Mouse (Mus musculus) right cerebral cortex, postnatal 25 days (tissue): ENCODE data around the gene Insl3.

Source experiments
- DNase-seq: peaks from one replicate; pipeline ENCODE4 v3.0.0; 2022

The Insl3 gene

DNA sequence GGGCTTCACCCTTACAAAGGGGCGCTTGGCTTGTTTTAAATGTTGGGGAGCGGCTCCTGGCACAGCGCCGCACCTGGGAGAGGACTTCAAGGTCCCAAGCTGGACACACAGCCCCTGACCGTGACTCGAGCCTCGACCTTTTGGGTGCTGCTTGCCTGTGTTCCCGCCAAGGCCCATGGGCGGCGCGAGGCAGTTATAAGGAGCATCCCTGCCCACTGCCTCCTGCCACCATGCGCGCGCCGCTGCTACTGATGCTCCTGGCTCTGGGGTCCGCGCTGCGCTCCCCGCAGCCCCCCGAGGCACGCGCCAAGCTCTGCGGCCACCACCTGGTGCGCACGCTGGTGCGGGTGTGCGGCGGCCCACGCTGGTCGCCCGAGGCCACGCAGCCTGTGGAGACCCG, at the start of gene Insl3:
Gene Insl3 (plus strand): TSS at position 187 of the 400 bp plus-strand sequence.
- no peak for DNase-seq

DNA sequence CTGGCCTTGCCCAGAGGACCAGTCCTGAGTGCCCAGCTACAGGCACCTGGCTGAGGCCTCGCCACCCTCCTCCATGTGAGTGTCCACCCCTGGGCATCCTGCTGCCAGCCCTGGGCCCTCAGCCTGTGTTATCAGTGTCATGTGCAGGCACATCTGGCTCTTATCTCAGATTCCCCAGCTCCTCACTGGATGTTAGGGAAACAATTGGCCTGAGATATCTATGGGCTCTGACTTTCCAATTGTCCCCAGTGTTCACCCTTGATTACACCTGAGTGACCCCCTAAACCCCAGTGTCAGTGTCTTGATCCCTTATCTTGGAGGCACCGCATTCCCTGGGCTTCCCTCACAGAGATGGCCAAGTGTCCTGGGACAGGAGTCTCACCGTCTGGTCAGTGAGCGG, 49.7 kb upstream of the Insl3 start:
- no peak for DNase-seq

DNA sequence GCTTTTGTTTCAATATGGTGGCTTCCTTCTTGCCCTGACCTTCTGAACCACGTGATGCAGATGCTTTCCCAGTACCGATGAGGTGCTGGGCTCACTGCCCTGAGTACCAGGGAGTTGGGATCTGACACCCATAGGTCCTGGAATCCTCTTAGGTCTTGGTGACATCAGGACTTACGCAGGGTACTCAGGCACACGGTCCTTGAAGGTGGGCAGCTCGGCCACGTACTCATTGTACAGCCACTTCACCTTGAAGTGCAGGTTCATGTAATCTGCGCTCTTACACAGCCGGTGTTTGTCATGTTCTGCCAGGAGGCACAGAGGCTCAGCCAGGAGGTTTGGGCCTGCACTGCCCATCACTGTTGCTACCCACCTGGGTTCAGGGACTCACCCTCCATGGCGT, 43.5 kb upstream of the Insl3 start:
- DNase-seq = no peak

DNA sequence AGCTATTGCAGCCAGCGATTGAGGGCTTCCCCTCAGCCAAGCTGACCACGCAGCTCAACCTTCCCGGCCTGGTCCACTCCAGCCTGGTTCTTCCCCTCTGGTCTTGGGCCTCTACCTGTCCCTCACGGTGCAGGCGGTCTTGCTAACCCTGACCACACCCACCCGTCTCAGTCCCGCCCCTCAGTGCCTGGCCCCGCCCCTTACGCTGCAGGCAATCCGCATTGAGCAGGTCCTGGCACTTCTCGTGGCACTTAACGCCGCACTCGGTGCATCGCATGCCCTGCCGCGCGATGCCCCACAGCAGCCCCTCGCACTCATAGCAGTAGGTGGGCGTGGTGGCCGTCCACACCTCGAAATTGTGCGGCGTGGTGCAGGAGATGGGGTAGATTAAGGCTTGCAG, 34.4 kb upstream of the Insl3 start:
- no peak for DNase-seq

DNA sequence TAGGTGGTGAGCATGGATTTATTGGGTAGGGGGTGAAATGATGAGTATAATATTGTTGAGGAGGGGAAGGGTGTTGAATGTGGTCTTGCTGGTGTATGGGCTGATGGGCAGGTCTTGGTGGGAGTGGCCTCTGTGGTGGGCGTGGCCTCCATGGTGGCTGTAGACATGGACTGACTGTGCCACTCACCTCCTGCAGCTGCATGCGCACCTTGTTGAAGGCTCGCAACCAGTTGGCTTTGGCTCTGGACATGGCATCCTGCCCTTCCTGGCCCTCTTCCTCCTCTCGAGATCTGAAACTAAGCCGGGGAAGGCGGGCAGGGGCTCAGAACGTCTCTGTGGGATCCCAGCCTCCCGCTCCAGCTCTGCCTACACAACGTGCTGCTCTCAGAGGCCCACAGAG, 31.2 kb upstream of the Insl3 start:
- no peak for DNase-seq

DNA sequence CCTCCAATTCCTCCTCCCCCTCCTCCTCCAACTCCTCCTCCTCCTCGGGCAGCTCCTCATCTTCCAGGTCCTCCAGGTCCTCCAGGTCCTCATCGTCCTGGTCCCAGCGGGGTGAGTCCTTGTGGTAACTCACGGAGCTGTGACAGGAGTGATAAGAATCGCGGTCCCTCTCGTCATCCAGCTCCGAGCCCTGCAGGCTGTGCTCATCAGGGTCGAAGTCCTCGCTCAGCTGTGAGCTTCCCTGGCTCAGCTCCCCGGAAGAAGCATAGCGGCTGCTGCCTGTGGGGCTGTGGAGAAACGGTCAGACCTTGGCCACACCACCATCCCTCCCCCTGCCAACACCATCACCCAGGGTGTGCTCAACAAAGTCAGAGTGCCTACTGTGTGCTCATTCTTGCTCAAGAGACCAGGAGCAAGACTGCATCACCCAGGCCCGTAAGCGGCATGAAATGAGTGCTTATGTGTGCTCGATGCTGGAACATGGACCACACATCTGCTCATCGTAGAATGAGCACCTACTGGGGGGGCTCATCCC, 30.4 kb upstream of the Insl3 start:
- no peak for DNase-seq

DNA sequence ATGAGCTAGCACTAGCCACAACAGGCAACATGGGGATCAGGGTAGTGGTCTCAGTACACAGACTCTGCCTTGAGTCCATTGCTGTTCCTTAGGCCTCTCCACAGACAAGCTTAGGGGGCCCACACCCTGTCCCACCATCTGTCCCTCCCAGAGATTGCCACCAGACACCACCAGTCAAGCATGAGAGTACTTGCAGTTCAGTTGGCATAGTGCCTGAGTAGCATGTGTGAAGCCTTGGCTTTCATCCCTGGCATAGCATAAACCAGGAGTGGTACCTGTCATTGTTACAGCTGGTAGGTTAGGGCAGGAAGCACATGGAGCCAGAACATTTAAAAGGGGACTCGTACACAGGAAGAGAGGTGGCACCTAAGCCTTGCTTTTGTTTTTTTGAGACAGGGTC, 29.3 kb upstream of the Insl3 start:
- DNase-seq = no peak

DNA sequence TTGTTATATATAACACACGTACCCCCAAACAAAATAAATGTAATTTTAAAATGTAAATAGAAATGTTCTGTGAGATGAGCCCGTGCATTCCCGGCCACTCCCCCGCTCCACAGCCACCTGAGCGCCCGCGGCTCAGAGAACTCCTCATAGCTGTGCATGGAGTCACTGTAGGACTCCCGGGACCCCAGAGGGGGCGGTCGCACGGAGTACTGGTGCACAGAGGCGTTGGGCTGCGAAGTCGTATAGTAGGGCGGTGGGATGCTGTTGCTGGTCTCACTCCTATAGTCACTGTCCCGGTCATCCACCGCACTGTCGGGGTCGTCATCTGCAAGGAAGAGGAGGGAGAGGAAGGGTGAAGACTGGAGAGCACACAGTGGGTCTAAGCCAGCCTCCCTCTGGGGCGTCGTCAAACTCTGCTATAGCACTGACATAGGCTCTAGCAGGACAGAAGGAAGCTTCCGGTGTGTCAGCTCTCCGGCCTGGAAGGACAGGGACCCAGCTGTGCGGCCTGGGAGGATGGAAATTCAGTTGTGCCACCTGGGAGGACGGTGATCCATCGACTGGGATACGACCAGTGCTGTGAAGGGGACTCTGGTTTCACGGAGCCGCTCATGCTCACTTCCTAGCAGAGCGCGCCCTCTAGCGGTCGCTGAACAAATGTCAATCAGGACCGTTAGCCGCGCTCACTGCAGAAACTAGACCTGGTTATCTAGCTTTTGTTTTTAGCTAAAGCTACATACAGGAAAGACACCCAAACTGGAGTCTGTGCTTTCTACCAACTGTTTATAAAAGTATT, 28.5 kb upstream of the Insl3 start:
- DNase-seq = peak; percentile 82

DNA sequence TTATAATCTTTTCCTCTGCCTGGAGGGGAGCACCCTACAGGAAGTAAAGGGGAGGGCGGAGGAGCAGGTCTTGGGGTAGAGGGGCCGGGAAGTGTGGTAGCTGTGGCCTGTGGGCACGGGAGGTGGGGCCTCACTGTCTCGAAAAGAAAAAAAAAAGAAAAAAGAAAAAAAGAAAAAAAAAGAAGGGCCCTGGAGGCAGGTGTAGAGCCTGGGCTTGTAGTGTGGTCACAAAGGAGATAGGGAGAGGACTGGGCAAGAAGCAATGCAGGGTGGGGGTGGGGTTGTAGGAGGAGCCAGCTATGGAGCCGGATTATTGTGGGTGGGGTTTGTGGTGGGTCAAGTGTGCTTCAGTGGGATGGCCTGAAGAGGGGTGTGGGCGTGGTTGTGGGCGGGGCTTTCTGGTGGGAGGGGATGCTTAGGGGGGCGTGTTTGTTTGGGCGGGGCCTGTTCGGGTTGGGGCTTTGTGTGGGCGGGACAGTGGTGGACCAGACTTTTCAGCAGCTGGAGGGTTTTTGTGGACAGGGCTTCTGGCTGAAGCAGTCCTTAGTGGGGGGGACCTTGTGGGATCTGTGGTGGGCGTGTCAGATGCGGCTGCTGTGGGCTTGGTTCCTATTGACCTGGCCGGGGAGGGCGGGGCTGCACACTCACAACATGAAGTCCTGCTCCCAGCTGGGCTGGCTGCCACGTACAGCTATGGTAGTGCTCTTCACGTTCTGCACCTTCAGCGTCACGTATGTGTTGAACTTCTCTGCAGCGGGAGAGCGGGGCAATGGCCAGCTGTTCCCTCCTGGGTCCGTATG, 23.5 kb upstream of the Insl3 start:
- no peak for DNase-seq

DNA sequence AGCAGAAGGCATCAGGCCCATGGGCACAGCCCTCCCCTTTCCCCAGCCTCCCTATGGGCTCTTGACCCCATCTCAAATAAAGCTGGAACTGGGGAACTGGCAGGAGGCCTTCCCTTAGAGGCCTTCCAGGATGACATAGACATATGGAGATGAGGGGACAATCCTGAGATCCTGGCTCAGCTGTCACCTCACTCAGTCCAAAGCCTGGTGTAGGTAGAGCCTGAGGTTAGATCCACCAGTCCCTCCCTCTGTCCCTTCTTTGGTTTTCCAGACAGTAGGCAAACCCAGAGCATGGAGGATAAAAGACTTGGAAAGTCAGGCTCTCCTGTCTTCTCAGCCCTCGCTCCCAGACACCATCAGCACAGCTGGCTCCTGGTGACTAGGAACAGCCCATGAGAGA, 22.2 kb upstream of the Insl3 start:
- DNase-seq = no peak

DNA sequence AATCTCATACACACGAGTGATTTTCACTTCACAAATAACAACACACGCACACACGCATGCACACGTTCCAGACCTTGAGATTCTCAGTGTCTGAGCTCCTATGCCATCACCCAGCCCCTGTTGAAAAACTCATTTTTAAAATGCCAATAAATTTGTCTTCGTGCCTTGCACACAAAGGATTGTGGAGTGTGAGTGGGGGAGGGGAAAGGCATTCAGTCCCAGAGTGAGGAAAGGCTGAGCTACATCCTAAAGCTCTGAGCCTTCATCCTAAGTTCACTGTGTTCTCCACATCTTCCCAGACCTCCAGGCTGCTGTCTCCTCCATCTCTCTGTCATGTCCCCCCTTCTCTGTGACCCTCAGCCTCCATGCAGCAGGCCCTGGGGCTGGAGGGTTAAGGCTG, 21.8 kb upstream of the Insl3 start:
- DNase-seq = no peak

DNA sequence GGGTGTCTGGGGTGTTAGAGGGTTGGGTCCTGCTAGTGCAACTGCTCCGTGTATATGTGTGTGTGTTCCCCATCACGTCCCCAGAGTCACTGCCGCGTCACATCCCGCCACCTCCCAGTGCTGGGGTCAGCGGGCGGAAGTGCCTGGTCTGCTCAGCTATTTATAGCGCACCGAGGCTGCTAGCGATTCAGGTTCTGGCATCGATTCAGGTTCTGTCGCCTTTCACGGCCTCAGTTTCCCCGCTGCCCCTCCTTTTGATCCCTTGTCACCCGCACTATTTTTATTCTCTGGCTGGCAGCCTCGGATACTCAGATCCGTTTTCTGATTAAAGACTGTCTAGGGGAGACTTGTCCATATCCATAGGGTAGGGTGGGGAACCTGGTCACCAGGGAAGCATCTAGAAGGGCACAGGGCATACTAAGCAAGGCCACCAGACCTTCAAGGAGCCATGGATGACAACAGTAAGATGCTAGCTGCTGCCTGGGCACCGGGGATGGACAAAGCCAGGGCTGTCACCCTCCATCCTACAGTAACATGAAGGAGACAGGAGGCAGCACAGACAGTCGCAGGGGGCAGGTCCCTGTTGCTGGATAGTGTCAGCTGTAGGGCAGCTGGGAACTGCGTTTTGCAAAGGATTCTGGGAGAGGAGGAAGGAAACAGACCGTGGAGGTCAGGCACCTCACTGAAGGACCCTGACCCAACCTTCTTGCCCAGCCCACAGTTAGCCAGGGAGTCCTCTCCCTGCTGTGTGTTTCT, 20.6 kb upstream of the Insl3 start:
- DNase-seq = no peak

DNA sequence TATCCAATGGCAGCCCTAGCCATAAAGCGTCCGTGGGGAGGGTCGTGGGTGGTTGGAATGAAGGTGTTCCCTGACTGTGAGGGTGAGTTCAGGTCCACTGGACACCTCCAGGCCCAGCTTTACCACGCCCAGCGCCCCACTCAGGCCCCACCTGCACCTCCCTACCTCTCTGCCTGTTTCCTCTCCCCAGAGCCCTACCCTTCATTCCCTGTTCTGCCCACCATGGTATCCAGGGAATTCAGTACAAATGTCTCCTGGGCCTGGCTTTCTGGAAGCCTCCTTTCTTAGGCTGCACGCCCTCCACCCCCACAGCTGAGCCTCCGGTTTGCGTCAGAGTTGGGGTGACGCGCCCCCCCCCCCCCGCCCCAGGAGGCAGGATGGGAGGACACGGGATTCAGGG, 18.8 kb upstream of the Insl3 start:
- DNase-seq = peak; percentile 54

DNA sequence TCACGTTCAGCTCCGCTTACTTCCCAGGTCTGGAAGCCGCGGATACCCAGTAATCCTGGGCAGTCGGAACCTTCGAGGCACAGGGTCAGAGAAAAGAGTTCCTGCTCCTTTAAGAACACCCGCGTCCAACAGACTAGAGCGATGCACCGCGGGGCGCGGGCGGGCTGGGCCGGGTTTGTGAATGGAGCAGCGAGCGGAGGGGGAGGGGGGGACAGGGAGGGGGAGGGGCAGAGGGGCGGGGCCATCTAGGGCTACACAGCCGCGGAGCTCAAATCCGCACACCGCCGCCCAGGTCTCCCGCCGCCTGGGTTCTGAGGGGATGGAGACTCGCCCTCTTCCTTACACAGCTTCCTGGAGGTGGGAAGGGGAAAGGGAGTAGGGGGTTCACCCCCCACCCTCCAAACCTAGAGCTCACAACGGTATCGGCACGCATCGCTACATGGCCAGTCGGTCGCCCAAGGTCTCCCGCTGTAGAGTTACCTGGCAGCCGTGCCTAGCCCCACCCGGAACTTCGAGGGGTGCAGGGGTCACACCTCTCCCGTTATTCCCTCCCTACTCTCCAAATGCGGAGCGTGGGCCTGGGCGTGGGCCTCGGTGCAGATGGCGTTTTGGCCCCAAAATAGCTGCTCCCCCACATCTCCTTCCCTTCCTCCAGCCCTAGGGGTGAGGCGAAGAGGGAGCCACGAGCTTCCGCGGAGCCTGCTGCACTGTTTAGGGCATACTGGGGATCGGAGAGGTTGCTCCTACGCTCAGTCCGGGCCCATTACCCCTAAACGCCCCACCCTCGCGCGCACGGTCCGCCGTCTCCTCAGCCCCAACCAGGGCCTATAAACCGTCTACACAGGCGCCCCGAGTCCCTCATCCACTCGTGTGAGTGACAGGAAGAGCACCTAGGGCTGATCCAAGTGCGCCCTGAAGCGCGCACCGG, 18.1 kb upstream of the Insl3 start:
- DNase-seq = peak; percentile 73

DNA sequence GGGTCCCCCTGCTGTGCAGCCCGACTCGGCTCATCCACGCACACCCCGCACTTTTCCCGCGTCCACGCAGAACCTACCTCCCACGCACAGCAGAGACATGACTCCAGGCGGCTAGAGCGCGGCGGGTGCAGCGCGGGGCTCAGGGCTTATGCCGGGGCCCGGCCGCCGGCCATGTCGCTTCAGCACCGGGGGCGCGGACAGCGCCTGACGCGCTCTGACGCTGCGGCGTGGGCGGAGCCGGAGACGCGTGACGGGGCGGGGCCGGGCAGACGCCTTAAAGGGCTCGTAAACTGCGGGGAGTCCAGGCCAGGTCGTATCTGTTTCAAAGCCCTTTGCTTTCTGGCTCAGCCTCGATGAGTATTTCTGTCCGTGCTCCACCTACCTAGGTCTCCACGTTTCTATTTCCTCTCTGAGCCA, 17.5 kb upstream of the Insl3 start, which contains the start of gene Unc13a:
Gene Unc13a (minus strand): TSS at position 209 of the 417 bp plus-strand sequence.
- peak; percentile 92 for DNase-seq

DNA sequence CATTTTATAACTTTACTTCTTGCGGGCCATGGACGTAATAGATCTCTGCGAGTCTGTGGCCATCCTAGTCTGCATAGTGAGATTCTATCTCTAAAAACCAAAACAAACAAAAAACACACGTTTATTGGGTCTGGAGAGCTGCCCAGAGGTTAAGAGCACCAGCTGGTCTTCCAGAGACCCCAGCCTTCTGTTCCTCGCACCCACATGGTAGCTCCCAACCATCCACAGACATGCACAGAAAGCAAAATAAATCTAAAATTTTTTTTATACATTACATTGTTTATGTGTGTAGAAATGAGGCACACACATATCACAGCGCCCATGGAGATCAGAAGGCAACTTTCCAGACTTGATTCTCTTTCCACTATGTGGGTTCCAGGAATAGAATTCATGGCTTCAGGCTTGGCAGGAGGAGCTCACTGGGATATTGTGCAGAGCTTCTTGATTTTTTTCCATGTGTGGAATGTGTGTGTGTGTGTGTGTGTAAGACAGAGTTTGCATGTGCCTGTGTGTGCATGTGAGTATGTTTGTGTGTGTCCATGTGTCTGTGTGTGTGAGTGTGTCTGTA, 16.8 kb upstream of the Insl3 start:
- DNase-seq = no peak

DNA sequence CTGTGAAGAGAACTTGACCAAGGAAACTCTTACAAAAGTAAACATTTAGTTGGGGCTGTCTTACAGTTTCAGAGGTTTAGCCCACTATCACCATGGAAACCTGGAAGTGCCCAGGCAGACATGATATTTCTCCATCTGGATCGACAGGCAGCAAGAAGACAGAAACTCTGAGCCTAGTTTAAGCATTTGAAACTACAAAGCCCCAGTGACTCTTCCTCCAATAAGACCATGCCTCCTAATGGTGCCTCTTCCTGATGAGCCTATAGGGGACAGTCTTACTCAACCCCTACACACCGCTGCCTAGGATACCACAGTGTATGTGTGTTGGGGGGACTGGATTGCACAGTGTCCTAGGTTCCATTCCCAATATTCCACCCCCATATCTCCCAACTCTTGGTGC, 14.9 kb upstream of the Insl3 start:
- no peak for DNase-seq

DNA sequence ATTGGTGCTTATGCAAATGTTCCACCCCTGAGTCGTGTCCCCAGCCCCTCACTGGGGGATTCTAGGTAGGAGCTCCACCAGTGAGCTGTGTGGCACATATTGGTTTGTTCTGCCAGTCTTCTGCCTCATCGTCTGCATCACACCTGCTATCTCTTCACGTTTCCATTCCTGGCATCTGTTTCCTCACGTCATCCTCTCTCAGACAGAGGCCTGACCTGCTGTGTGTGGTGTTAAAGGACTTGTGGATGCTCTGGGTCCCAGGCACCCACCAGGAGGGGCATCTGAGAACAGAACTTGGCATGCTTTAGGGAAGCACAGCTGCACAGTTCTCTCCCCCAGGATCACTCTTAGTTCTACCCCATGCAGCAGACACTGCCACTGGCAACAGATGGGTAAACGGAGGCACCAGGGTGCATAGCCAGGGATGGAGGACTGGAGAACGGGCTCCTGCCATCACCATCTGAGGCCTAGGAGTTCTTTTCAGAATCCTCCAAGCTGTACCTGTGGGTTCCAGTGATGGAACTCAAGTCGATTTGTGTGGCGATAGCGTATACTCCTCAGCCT, 13.5 kb upstream of the Insl3 start:
- DNase-seq = no peak

DNA sequence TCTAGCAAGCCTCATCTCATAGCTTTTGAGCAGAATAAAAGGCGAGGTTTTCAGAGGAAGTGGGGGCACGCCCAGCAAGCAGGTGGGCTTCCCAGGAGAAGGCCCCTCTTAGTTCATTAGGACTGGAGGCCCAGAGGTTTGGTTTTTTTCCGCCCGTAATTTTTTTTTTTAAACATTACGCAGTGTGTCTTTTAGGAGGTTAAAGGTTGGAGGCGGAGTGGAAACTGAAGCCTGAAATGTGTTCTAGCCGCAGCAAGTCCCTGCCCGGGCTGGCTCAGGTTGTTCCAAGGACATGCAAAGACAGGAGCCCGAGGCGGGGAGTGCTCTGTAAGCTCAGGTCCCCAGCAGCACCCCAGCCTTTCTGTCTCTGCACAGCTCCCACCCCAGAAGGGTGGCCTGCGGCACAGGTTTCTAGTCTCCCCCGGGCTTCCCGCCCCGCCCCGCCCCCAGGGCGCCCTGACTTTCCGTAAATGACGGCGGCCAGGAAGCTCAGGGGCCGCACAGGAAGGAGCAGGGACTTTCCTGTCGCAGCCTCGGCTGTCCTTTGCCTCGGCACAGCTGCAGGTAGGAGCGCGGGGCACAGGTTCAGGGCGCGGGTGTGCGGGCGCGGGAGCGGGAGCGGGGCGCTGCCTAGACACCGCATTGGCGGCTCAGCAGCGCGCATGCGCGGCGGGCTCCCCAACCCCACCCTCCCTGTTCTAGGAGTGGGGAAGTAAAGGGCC, 12.8 kb upstream of the Insl3 start, which contains the start of gene Jak3:
Gene Jak3 (plus strand): TSS at position 277 of the 722 bp plus-strand sequence.
- DNase-seq = peak; percentile 70

DNA sequence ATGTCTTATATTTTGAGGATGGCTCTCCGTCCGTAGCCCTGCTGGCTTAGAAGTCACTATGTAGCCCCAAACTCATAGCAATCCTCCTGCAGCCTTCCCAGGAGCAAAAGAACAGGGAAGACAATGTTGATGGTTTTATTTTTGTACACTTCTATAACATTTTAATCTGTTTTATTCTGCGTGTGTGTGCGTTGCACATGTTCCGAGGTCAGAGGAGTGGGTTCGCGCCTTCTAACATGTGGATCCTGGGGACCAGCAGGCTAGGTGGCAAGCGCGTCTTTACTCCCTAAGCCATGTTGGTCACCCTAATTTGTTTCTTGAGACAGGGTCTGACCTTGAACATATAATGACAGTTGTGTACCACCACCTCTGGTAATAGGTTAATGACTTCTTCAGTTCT, 12.2 kb upstream of the Insl3 start:
- no peak for DNase-seq

DNA sequence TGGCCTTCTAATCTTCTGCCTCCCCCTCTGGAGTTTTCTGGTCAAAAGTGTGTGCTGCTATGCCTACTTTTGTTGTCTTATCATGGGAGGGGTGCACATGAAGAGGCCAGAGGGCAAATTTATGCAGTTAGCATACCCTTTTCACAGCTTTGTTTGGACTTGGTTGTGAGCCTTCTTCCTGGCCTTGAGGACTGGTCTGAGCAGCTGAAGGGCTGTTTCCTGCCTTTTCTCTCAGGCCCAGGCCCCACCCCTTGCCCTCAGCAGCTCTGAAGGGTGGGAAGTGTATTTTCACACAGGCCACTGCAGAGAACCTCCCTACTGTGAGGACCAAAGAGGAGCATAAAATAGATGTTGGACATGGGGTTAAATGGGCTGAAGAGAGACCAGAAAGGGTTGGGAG, 11.5 kb upstream of the Insl3 start:
- no peak for DNase-seq
